Mouse (Mus musculus): ENCODE results near the gene Kif3b.
A peak's percentile ranks its signal among the peaks of the same experiment; 100 is the strongest.
"Not testable (repeated sequence)": the region's sequence is repeated elsewhere in the genome, so short reads cannot be mapped to it uniquely, and the experiment has no call there.

The Kif3b gene

GRCm38 (mm10) chr2:153346221-153347182, 55.3 kb downstream of the Kif3b start:
- peak; percentile 60 for DNase-seq (ENCODE audit: low spot score)

GRCm38 (mm10) chr2:153347183-153347781, 56.1 kb downstream of the Kif3b start:
- no peak for DNase-seq (ENCODE audit: low spot score)

- DNase-seq (ENCODE audit: low spot score) = no peak
These were observed 57.1 kb downstream of the Kif3b start for GRCm38 (mm10) chr2:153348100-153348831.

GRCm38 (mm10) chr2:153350552-153351181, 59.5 kb downstream of the Kif3b start:
- no peak for DNase-seq (ENCODE audit: low spot score)

GRCm38 (mm10) chr2:153354648-153355047, 63.4 kb downstream of the Kif3b start:
- DNase-seq (ENCODE audit: low spot score) = no peak

- DNase-seq (ENCODE audit: low spot score) = no peak
These were observed 65.6 kb downstream of the Kif3b start for GRCm38 (mm10) chr2:153356784-153357183.

- DNase-seq (ENCODE audit: low spot score) = no peak
These were observed 70.0 kb downstream of the Kif3b start for GRCm38 (mm10) chr2:153361101-153361710.

- not testable (repeated sequence) for DNase-seq (ENCODE audit: low spot score)
These were observed 73.3 kb downstream of the Kif3b start for GRCm38 (mm10) chr2:153364531-153364930.

GRCm38 (mm10) chr2:153370871-153371270, 79.7 kb downstream of the Kif3b start:
- no peak for DNase-seq (ENCODE audit: low spot score)

GRCm38 (mm10) chr2:153375380-153375779, 84.2 kb downstream of the Kif3b start:
- no peak for DNase-seq (ENCODE audit: low spot score)

- DNase-seq (ENCODE audit: low spot score) = no peak
These were observed 89.3 kb downstream of the Kif3b start for GRCm38 (mm10) chr2:153380479-153380878.

Measured in ovary, adult 18-20 months (tissue).